Mouse (Mus musculus): ENCODE measurements at regions not wholly inside any gene's neighbourhood (a gene's known extent, or its start where the extent isn't known, plus 50 kb on each side); places are given as distances from the start of the nearest gene placed in this dataset.

GRCm38 (mm10) chr4:105282681-105283462, 125.7 kb downstream of the Plpp3 start:
- DNase-seq (ENCODE audit: low read depth, low spot score), result no peak

- no peak for DNase-seq (ENCODE audit: low read depth, low spot score)
Measured at GRCm38 (mm10) chr4:105285431-105286013, 128.4 kb downstream of the Plpp3 start.

- no peak for DNase-seq (ENCODE audit: low read depth, low spot score)
Measured at GRCm38 (mm10) chr4:105286299-105286698, 129.2 kb downstream of the Plpp3 start.

- no peak for DNase-seq (ENCODE audit: low read depth, low spot score)
Measured at GRCm38 (mm10) chr4:105286809-105287208, 129.7 kb downstream of the Plpp3 start.

GRCm38 (mm10) chr4:105287419-105287818, 130.3 kb downstream of the Plpp3 start:
- no peak for DNase-seq (ENCODE audit: low read depth, low spot score)

GRCm38 (mm10) chr4:105289635-105290034, 132.5 kb downstream of the Plpp3 start:
- no peak for DNase-seq (ENCODE audit: low read depth, low spot score)

GRCm38 (mm10) chr4:105290847-105291475, 133.8 kb downstream of the Plpp3 start:
- no peak for DNase-seq (ENCODE audit: low read depth, low spot score)

GRCm38 (mm10) chr4:105291503-105291902, 134.4 kb downstream of the Plpp3 start:
- DNase-seq (ENCODE audit: low read depth, low spot score), result no peak

- DNase-seq (ENCODE audit: low read depth, low spot score), result no peak
Measured at GRCm38 (mm10) chr4:105299358-105299757, 142.2 kb downstream of the Plpp3 start.

GRCm38 (mm10) chr4:105301547-105301946, 144.4 kb downstream of the Plpp3 start:
- no peak for DNase-seq (ENCODE audit: low read depth, low spot score)

- no peak for DNase-seq (ENCODE audit: low read depth, low spot score)
Measured at GRCm38 (mm10) chr4:105304166-105304565, 147.0 kb downstream of the Plpp3 start.

GRCm38 (mm10) chr4:105305931-105306330, 148.8 kb downstream of the Plpp3 start:
- peak; percentile 39 for DNase-seq (ENCODE audit: low read depth, low spot score)

- DNase-seq (ENCODE audit: low read depth, low spot score), result no peak
Measured at GRCm38 (mm10) chr4:105307356-105307755, 150.2 kb downstream of the Plpp3 start.

GRCm38 (mm10) chr4:105307905-105308304, 150.8 kb downstream of the Plpp3 start:
- no peak for DNase-seq (ENCODE audit: low read depth, low spot score)

- DNase-seq (ENCODE audit: low read depth, low spot score), result no peak
Measured at GRCm38 (mm10) chr4:105308971-105309488, 151.9 kb downstream of the Plpp3 start.

GRCm38 (mm10) chr4:105312643-105313042, 155.5 kb downstream of the Plpp3 start:
- no peak for DNase-seq (ENCODE audit: low read depth, low spot score)

- DNase-seq (ENCODE audit: low read depth, low spot score), result no peak
Measured at GRCm38 (mm10) chr4:105313151-105313818, 156.1 kb downstream of the Plpp3 start.

GRCm38 (mm10) chr4:105315095-105315494, 157.9 kb downstream of the Plpp3 start:
- DNase-seq (ENCODE audit: low read depth, low spot score), result peak; percentile 44

GRCm38 (mm10) chr4:105316478-105317206, 159.5 kb downstream of the Plpp3 start:
- DNase-seq (ENCODE audit: low read depth, low spot score), result peak; percentile 46

GRCm38 (mm10) chr4:105318421-105318820, 161.3 kb downstream of the Plpp3 start:
- DNase-seq (ENCODE audit: low read depth, low spot score), result no peak

- no peak for DNase-seq (ENCODE audit: low read depth, low spot score)
Measured at GRCm38 (mm10) chr4:105323446-105323845, 166.3 kb downstream of the Plpp3 start.
